Mouse (Mus musculus) CH12.LX (cell line): ENCODE results near the gene Nufip1. TPM values are rescaled to one million over a fixed set of nuclear protein-coding genes. Genes with fewer than 3 reads are reported as not detected.

Experiments used
- DNase-seq: peaks from one replicate; pipeline ENCODE4 v3.0.0-alpha.2; 2013; ENCODE audit errors: extremely low read depth
- H3K27ac ChIP-seq: 2 replicates; pipeline ENCODE4 v1.5.1; 2012; ENCODE audit warnings: low read depth, mild to moderate bottlenecking, control low read depth, moderate library complexity; ENCODE audit not compliant: insufficient read depth
- H3K27me3 ChIP-seq: replicated peaks from 2 replicates; pipeline ENCODE3; 2012; ENCODE audit warnings: inconsistent platforms
- H3K36me3 ChIP-seq, 2 experiments: replicated peaks in 1 of 2; 2 replicates each; pipeline versions ENCODE3 to v1.6.1; 2012; ENCODE audit warnings: inconsistent platforms in 1 of 2, low read length in 1 of 2, mild to moderate bottlenecking in 1 of 2, mixed read lengths in 1 of 2, moderate library complexity in 1 of 2; ENCODE audit not compliant: control insufficient read depth in 1 of 2, insufficient read depth in 1 of 2
- H3K4me1 ChIP-seq, 2 experiments: 2 replicates each; pipeline ENCODE4 v1.6.1; 2012; ENCODE audit warnings: inconsistent platforms in 1 of 2, moderate library complexity in 1 of 2; ENCODE audit not compliant: insufficient read depth in 2 of 2, control insufficient read depth in 1 of 2
- H3K4me2 ChIP-seq: 2 replicates; pipeline ENCODE4 v1.6.1; 2012; ENCODE audit warnings: low read depth, mild to moderate bottlenecking, control low read depth; ENCODE audit not compliant: poor library complexity, insufficient read depth, severe bottlenecking
- H3K4me3 ChIP-seq, 3 experiments: fragments of 150-350 bp in 1 of 3; sonication (generic) in 1 of 3; replicated peaks in 1 of 3; 2 replicates each; pipeline versions ENCODE3 to v1.5.1; 2011 to 2012; ENCODE audit warnings: low read depth in 2 of 3, low read length in 2 of 3, mild to moderate bottlenecking in 2 of 3, moderate library complexity in 2 of 3, control low read depth in 1 of 3, improper control_type of control experiment in 1 of 3, inconsistent platforms in 1 of 3, mixed read lengths in 1 of 3; ENCODE audit not compliant: poor library complexity in 1 of 3
- H3K79me2 ChIP-seq: replicated peaks from 2 replicates; pipeline ENCODE4 v1.6.1; 2012; ENCODE audit warnings: mild to moderate bottlenecking, moderate library complexity; ENCODE audit not compliant: control insufficient read depth, poor library complexity, insufficient read depth, severe bottlenecking; ENCODE audit errors: extremely low read depth
- H3K9ac ChIP-seq: 2 replicates; pipeline ENCODE4 v1.6.1; 2012; ENCODE audit warnings: low read depth, mild to moderate bottlenecking, control low read depth, moderate library complexity; ENCODE audit not compliant: insufficient read depth
- H3K9me3 ChIP-seq: replicated peaks from 2 replicates; pipeline ENCODE3; 2012; ENCODE audit warnings: low read length, inconsistent platforms, mixed read lengths
- BHLHE40 ChIP-seq: IDR thresholded peaks from 2 replicates; pipeline ENCODE4 v1.6.1; 2011; ENCODE audit warnings: mild to moderate bottlenecking, low read depth, low read length, improper control_type of control experiment
- CHD1 ChIP-seq: IDR thresholded peaks from 2 replicates; pipeline ENCODE4 v1.6.1; 2012; ENCODE audit warnings: low read depth, low read length, improper control_type of control experiment, inconsistent platforms
- CHD2 ChIP-seq: IDR thresholded peaks from 2 replicates; pipeline ENCODE4 v1.6.1; 2011; ENCODE audit warnings: low read length, improper control_type of control experiment
- CTCF ChIP-seq, 2 experiments: IDR thresholded peaks in 1 of 2; conservative IDR thresholded peaks in 1 of 2; 2 replicates each; pipeline ENCODE4 v1.5.1; 2011 to 2012; ENCODE audit warnings: low read depth in 2 of 2, low read length in 2 of 2, improper control_type of control experiment in 1 of 2, inconsistent platforms in 1 of 2, mild to moderate bottlenecking in 1 of 2, moderate library complexity in 1 of 2
- E2F4 ChIP-seq: IDR thresholded peaks from 2 replicates; pipeline ENCODE4 v1.6.1; 2011; ENCODE audit warnings: low read depth, low read length, improper control_type of control experiment; ENCODE audit not compliant: insufficient replicate concordance
- ELF1 ChIP-seq: IDR thresholded peaks from 2 replicates; pipeline ENCODE4 v1.6.1; 2014; ENCODE audit warnings: low read depth, mild to moderate bottlenecking, inconsistent platforms, low read length, improper control_type of control experiment
- EP300 ChIP-seq: IDR thresholded peaks from 2 replicates; pipeline ENCODE4 v1.6.1; 2011; ENCODE audit warnings: low read length, improper control_type of control experiment
- ETS1 ChIP-seq: conservative IDR thresholded peaks from 2 replicates; pipeline ENCODE4 v1.6.1; 2012; ENCODE audit warnings: low read depth, mild to moderate bottlenecking, inconsistent platforms, low read length, improper control_type of control experiment, moderate library complexity
- GABPA ChIP-seq: IDR thresholded peaks from 2 replicates; pipeline ENCODE4 v1.6.1; 2012; ENCODE audit warnings: low read depth, low read length, improper control_type of control experiment, inconsistent platforms; ENCODE audit not compliant: insufficient replicate concordance
- HCFC1 ChIP-seq: IDR thresholded peaks from 2 replicates; pipeline ENCODE4 v1.6.1; 2012; ENCODE audit warnings: low read depth, mild to moderate bottlenecking, inconsistent platforms, low read length, improper control_type of control experiment
- IRF4 ChIP-seq: IDR thresholded peaks from 2 replicates; pipeline ENCODE4 v1.6.1; 2014; ENCODE audit warnings: low read depth, mild to moderate bottlenecking, inconsistent platforms, low read length, improper control_type of control experiment
- JUN ChIP-seq: IDR thresholded peaks from 2 replicates; pipeline ENCODE4 v1.6.1; 2011; ENCODE audit warnings: low read depth, mild to moderate bottlenecking, low read length, improper control_type of control experiment, moderate library complexity; ENCODE audit not compliant: insufficient read depth
- JUND ChIP-seq: conservative IDR thresholded peaks from 2 replicates; pipeline ENCODE4 v1.6.1; 2011; ENCODE audit warnings: low read depth, low read length, improper control_type of control experiment
- KAT2A ChIP-seq: IDR thresholded peaks from 2 replicates; pipeline ENCODE4 v1.6.1; 2012; ENCODE audit warnings: low read length, improper control_type of control experiment, inconsistent platforms; ENCODE audit not compliant: insufficient replicate concordance
- MAFK ChIP-seq: IDR thresholded peaks from 2 replicates; pipeline ENCODE4 v1.6.1; 2011; ENCODE audit warnings: low read length, improper control_type of control experiment; ENCODE audit not compliant: insufficient replicate concordance
- MAX ChIP-seq: IDR thresholded peaks from 2 replicates; pipeline ENCODE4 v1.6.1; 2011; ENCODE audit warnings: low read length, improper control_type of control experiment
- MAZ ChIP-seq: IDR thresholded peaks from 2 replicates; pipeline ENCODE4 v1.6.1; 2012; ENCODE audit warnings: low read depth, mild to moderate bottlenecking, inconsistent platforms, low read length, improper control_type of control experiment, moderate library complexity
- MEF2A ChIP-seq: IDR thresholded peaks from 2 replicates; pipeline ENCODE4 v1.6.1; 2014; ENCODE audit warnings: low read depth, mild to moderate bottlenecking, inconsistent platforms, low read length, improper control_type of control experiment, borderline replicate concordance
- MXI1 ChIP-seq: IDR thresholded peaks from 2 replicates; pipeline ENCODE4 v1.6.1; 2011; ENCODE audit warnings: mild to moderate bottlenecking, low read depth, low read length, improper control_type of control experiment
- MYC ChIP-seq: IDR thresholded peaks from 2 replicates; pipeline ENCODE4 v1.6.1; 2011; ENCODE audit warnings: low read depth, mild to moderate bottlenecking, improper control_type of control experiment, low read length
- NELFE ChIP-seq: IDR thresholded peaks from 2 replicates; pipeline ENCODE4 v1.6.1; 2011; ENCODE audit warnings: low read depth, low read length, improper control_type of control experiment
- NRF1 ChIP-seq: IDR thresholded peaks from 2 replicates; pipeline ENCODE4 v1.6.1; 2014; ENCODE audit warnings: low read depth, mild to moderate bottlenecking, inconsistent platforms, low read length, improper control_type of control experiment, moderate library complexity
- PAX5 ChIP-seq: IDR thresholded peaks from 2 replicates; pipeline ENCODE4 v1.6.1; 2012; ENCODE audit warnings: low read length, inconsistent platforms, mixed read lengths
- POLR2A ChIP-seq: IDR thresholded peaks from 2 replicates; pipeline ENCODE4 v1.6.1; 2011; ENCODE audit warnings: low read depth, mild to moderate bottlenecking, improper control_type of control experiment, low read length
- POLR2AphosphoS2 ChIP-seq: IDR thresholded peaks from 2 replicates; pipeline ENCODE4 v1.6.1; 2011; ENCODE audit warnings: low read depth, low read length, improper control_type of control experiment
- RAD21 ChIP-seq: IDR thresholded peaks from 2 replicates; pipeline ENCODE4 v1.6.1; 2011; ENCODE audit warnings: low read depth, mild to moderate bottlenecking, low read length, improper control_type of control experiment, moderate library complexity
- RCOR1 ChIP-seq: conservative IDR thresholded peaks from 2 replicates; pipeline ENCODE4 v1.6.1; 2012; ENCODE audit warnings: low read depth, mild to moderate bottlenecking, inconsistent platforms, low read length, improper control_type of control experiment
- SIN3A ChIP-seq: IDR thresholded peaks from 2 replicates; pipeline ENCODE4 v1.6.1; 2012; ENCODE audit warnings: low read length, improper control_type of control experiment, inconsistent platforms
- TBP ChIP-seq: conservative IDR thresholded peaks from 2 replicates; pipeline ENCODE4 v1.6.1; 2011; ENCODE audit warnings: low read depth, low read length, improper control_type of control experiment
- TCF12 ChIP-seq: IDR thresholded peaks from 2 replicates; pipeline ENCODE4 v1.6.1; 2014; ENCODE audit warnings: low read depth, mild to moderate bottlenecking, inconsistent platforms, low read length, improper control_type of control experiment
- UBTF ChIP-seq: IDR thresholded peaks from 2 replicates; pipeline ENCODE4 v1.6.1; 2012; ENCODE audit warnings: low read depth, mild to moderate bottlenecking, inconsistent platforms, low read length, improper control_type of control experiment, moderate library complexity
- USF1 ChIP-seq: IDR thresholded peaks from 2 replicates; pipeline ENCODE4 v1.6.1; 2014; ENCODE audit warnings: low read depth, mild to moderate bottlenecking, inconsistent platforms, low read length, improper control_type of control experiment
- USF2 ChIP-seq: conservative IDR thresholded peaks from 2 replicates; pipeline ENCODE4 v1.6.1; 2011; ENCODE audit warnings: low read depth, low read length, improper control_type of control experiment
- ZC3H11A ChIP-seq: IDR thresholded peaks from 2 replicates; pipeline ENCODE4 v1.6.1; 2012; ENCODE audit warnings: low read depth, mild to moderate bottlenecking, inconsistent platforms, low read length, improper control_type of control experiment
- ZKSCAN1 ChIP-seq: IDR thresholded peaks from 2 replicates; pipeline ENCODE4 v1.6.1; 2012; ENCODE audit warnings: low read depth, inconsistent platforms, low read length, improper control_type of control experiment, borderline replicate concordance
- ZMIZ1 ChIP-seq: IDR thresholded peaks from 2 replicates; pipeline ENCODE4 v1.6.1; 2012; ENCODE audit warnings: low read depth, mild to moderate bottlenecking, inconsistent platforms, low read length, improper control_type of control experiment
- ZNF384 ChIP-seq: IDR thresholded peaks from 2 replicates; pipeline ENCODE4 v1.6.1; 2012; ENCODE audit warnings: low read depth, low read length, improper control_type of control experiment, inconsistent platforms
- dilution Hi-C: fragments of 300-500 bp; cut with MboI; formaldehyde crosslinking; loops from 2 replicates; pipeline ENCODE4 v1.14.3; 2020; ENCODE audit warnings: low sequenced_read_pairs; ENCODE audit not compliant: extremely low pct_unique_long_range_greater_than_20kb, extremely low pct_ligation_motif_present
- in situ Hi-C: fragments of 300-500 bp; cut with MboI; formaldehyde crosslinking; loops from 3 replicates; pipeline ENCODE4 v1.14.3; 2019; ENCODE audit warnings: low sequenced_read_pairs, low pct_ligation_motif_present, low pct_unique_long_range_greater_than_20kb, mixed read lengths
- polyA plus RNA-seq: library from polyadenylated mRNA; unstranded; fragments of >175 nt; gene quantifications from 2 replicates; pipeline ENCODE4 v1.2.1, GENCODE M21; 2012; ENCODE audit warnings: low read depth; ENCODE audit not compliant: insufficient read length
- total RNA-seq, 2 experiments: library from RNA; depleted of rRNA; stranded (reverse); fragments of 300-350 nt in 1 of 2; fragments of >200 nt in 1 of 2; gene quantifications; 2 replicates each; pipeline ENCODE4 v1.2.3; 2012 to 2014

Nufip1 gene
- 14.8 and 17.5 TPM in 2 replicates for total RNA-seq (2012; rRNA removed)
- 31.7 and 32.1 TPM in 2 replicates for total RNA-seq (2014; rRNA removed)
- 24.6 and 28.4 TPM in 2 replicates for polyA plus RNA-seq

GRCm38 (mm10) chr14:76110396-76111221 is at the start of gene Nufip1, which contains the start of gene Gpalpp1:
Gene Nufip1, plus strand, starts transcription at chr14:76110891.
Gene Gpalpp1, minus strand, starts transcription at chr14:76110760.
- peak; percentile 98 for DNase-seq
- Histone ChIP-seq H3K4me3 (peak within 1 kb of the TSS; percentile 78 to 99 (median 82)), H3K9ac (peak within 1 kb of the TSS; percentile 53), H3K4me1 (peaks cover 3 to 43% of the 10 kb centered on the region in 2 experiments; a peak in 3 of 4 replicates), H3K79me2 (peaks cover 33% of the 10 kb centered on the region), H3K27ac (peak within 1 kb of the TSS; percentile 24; the same call in 1 of the 2 replicates), H3K36me3 (peaks cover 18 to 44% of the 10 kb centered on the region in 2 experiments), H3K9me3 (no peaks in the 10 kb centered on the region), H3K27me3 (no peaks in the 10 kb centered on the region), H3K4me2 (peak within 1 kb of the TSS; percentile 92)
- in situ Hi-C loops (no loop called here), dilution Hi-C loops (no loop called here)
- TF ChIP-seq E2F4 (0 out of 2 replicates have a peak, but pooled peaks have one; percentile 46), HCFC1 (peak; percentile 95), ZKSCAN1 (no peak), ELF1 (peak; percentile 99), JUND (peak; percentile 67), NELFE (peak; percentile 91), JUN (peak; percentile 36; the same call in 1 of the 2 replicates), RCOR1 (peak; percentile 81), CHD1 (0 out of 2 replicates have a peak, but pooled peaks have one; percentile 0), TCF12 (peak; percentile 85), IRF4 (peak; percentile 62), POLR2AphosphoS2 (peak; percentile 65; the same call in 1 of the 2 replicates), GABPA (no peak; the same call in 1 of the 2 replicates), EP300 (no peak), TBP (peak; percentile 86), NRF1 (no peak; the same call in 1 of the 2 replicates), POLR2A (peak; percentile 86), CTCF (conservative IDR thresholded peaks at IDR 0.05 in 1 of 2, IDR thresholded peaks at IDR 0.05 in 1 of 2; ENCODE audit: low read depth in 2 of 2, low read length in 2 of 2) (no peak), ZMIZ1 (peak; percentile 79), ETS1 (0 out of 2 replicates have a peak, but pooled peaks have one; percentile 14), MYC (peak; percentile 96), BHLHE40 (peak; percentile 95), ZC3H11A (no peak), RAD21 (no peak), CHD2 (peak; percentile 92), USF2 (no peak; the same call in 1 of the 2 replicates), MXI1 (peak; percentile 99), MEF2A (peak; percentile 80), MAFK (peak; percentile 62; the same call in 1 of the 2 replicates), KAT2A (peak; percentile 93), MAX (peak; percentile 93), MAZ (peak; percentile 59; the same call in 1 of the 2 replicates), UBTF (no peak), ZNF384 (no peak), SIN3A (peak; percentile 100), USF1 (peak; percentile 58), PAX5 (no peak)
